Mouse (Mus musculus) limb, embryonic 10.5 days (tissue): Measurements from ENCODE around the gene Dnajb2. TPM values are rescaled to one million over a fixed set of nuclear protein-coding genes. Genes with fewer than 3 reads are reported as not detected.

Experiments
- DNase-seq: peaks from one replicate; pipeline ENCODE4 v3.0.0-alpha.2; 2017; ENCODE audit warnings: low spot score
- H3K27ac ChIP-seq: fragments of 300-500 bp; sonication (generic); 2 replicates; pipeline ENCODE4 v1.5.1; 2016; ENCODE audit warnings: mild to moderate bottlenecking
- H3K27me3 ChIP-seq: fragments of 300-500 bp; sonication (generic); 2 replicates; pipeline ENCODE4 v1.6.1; 2016; ENCODE audit warnings: low read depth, mild to moderate bottlenecking; ENCODE audit not compliant: poor library complexity, severe bottlenecking
- H3K36me3 ChIP-seq: fragments of 300-500 bp; sonication (generic); 2 replicates; pipeline ENCODE4 v1.6.1; 2016; ENCODE audit warnings: mild to moderate bottlenecking, moderate library complexity
- H3K4me1 ChIP-seq: fragments of 300-500 bp; sonication (generic); 2 replicates; pipeline ENCODE4 v1.6.1; 2016
- H3K4me3 ChIP-seq: fragments of 300-500 bp; sonication (generic); 2 replicates; pipeline ENCODE4 v1.5.1; 2016; ENCODE audit warnings: mild to moderate bottlenecking, moderate library complexity
- H3K9me3 ChIP-seq: fragments of 300-500 bp; sonication (generic); replicated peaks from 2 replicates; pipeline ENCODE4 v1.6.1; 2016; ENCODE audit warnings: mild to moderate bottlenecking
- WGBS: fragments of 180-500 bp; shearing (Covaris S2); methylation state at CpG from one replicate; pipeline ENCODE4 v1.1.7; 2016; 5-methylcytosine and 5-hydroxymethylcytosine counted together
- polyA plus RNA-seq: library from polyadenylated mRNA; unstranded; fragments of >200 nt; fragmentation: Nextera tagmentation; extraction: Ambion mirVana; gene quantifications from 2 replicates; pipeline ENCODE4 v1.2.1, GENCODE M21; 2016

The Dnajb2 gene
- polyA plus RNA-seq, 1 experiment from 2014 or later = 29.9 TPM

DNA sequence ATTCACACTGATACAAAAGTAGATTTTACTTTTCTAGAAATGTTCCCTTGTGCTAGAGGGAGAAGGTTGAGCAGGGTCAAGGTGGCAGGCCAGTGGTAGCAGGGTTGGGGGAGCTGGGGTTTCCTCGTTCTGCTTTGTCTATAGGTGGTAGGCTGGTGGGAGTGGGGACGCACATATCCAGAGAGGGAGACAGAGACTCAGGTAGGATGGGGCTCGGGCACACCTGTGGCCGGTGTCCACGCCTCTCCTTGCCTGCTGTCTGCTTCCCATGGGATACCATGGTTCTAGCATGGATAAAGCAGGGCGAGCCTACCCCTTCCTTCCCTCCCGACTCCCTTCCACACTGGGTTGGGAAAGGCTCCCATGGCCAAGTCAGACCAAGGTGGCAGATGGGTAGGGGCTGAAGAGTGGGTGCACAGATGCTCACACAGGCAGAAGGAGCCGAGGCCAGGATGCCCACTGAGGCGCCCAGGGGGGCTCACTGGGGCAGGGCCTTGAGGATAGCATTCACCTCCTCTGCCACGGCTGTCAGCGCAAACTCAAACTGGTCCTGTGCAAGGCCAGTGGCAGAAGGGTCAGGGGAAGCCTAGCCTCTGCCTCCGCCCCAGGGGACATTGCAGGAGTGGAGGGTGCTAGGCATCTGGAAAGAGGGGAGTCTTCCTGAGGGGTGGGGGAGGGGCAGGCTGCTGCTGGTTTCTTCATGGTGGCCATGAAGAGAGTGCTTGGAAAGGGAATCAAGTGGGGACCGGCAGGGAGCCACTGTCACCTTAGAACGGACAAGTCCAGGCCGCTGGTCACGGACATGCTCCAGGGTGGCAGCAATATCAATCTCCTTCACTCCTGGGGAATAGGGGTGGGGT lies 11.1 kb downstream of the Dnajb2 start:
- Histone ChIP-seq H3K36me3 (peaks cover 22% of the 10 kb centered on the region), H3K4me1 (peaks cover 28% of the 10 kb centered on the region), H3K27me3 (peaks cover 5% of the 10 kb centered on the region), H3K9me3 (no peaks in the 10 kb centered on the region), H3K27ac (peak overlapping the region; percentile 17), H3K4me3 (no peak overlapping the region)
- DNase-seq = no peak
- 77% methylated on average over 16 of the region's 16 CpGs for WGBS

DNA sequence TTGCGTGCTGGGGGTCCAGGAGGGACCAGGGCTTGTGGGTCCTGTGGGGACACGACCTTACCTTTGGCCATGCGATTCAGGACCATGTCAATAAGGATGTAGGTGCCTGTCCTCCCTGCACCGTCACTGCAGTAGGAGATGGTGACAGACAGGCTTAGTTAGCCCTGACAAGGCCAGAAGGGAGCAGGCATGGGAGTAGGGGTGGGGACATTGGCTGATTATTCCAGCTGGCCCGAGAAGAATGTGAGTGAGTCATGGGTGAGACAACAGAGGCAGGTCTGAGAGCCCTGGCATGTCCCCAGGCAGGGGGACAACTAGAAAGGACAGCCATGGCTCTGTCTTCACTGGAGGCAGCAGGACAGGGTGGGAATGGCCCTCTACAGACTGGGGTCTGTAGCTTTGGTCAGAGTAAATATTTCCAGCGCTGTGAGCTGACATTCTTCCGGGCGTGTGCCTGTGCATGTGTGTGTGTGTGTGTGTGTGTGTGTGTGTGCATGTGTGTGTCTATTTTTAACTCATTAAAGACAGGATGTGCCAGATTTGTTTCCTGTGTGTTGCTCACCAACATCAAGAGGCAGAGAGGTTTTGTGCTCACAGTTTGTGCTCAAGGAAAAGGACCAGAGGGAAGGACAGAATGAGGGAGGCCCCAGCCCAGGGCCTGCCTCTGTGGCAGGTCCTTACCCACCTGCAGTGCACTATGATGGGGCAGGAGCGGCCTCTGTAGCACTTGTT lies 12.0 kb downstream of the Dnajb2 start:
- DNase-seq = no peak
- Histone ChIP-seq H3K4me1 (peaks cover 28% of the 10 kb centered on the region), H3K4me3 (no peak overlapping the region), H3K27ac (peak overlapping the region; percentile 17), H3K36me3 (peaks cover 17% of the 10 kb centered on the region), H3K9me3 (no peaks in the 10 kb centered on the region), H3K27me3 (peaks cover 15% of the 10 kb centered on the region)
- 61% methylated on average over 9 of the region's 9 CpGs for WGBS

GRCm38 (mm10) chr1:75250498-75250897 lies 14.3 kb downstream of the Dnajb2 start:
- Histone ChIP-seq H3K9me3 (no peaks in the 10 kb centered on the region), H3K27ac (no peak overlapping the region), H3K27me3 (peaks cover 18% of the 10 kb centered on the region), H3K4me1 (peaks cover 31% of the 10 kb centered on the region), H3K36me3 (peaks cover 4% of the 10 kb centered on the region; the same call in 1 of the 2 replicates), H3K4me3 (no peak overlapping the region)
- no peak for DNase-seq
- WGBS = 59% methylated on average over 3 of the region's 3 CpGs

- DNase-seq = peak; percentile 87
- WGBS = 5% methylated on average over 22 of the region's 22 CpGs
- peak overlapping the region; percentile 50 for H3K27ac ChIP-seq
- H3K27me3 ChIP-seq = peaks cover 18% of the 10 kb centered on the region
- peak overlapping the region; percentile 34 for H3K4me3 ChIP-seq
- peaks cover 31% of the 10 kb centered on the region for H3K4me1 ChIP-seq
- H3K36me3 ChIP-seq = no peaks in the 10 kb centered on the region
- H3K9me3 ChIP-seq = no peaks in the 10 kb centered on the region
These were observed 15.1 kb downstream of the Dnajb2 start for GRCm38 (mm10) chr1:75251112-75251970.

- Histone ChIP-seq H3K36me3 (no peaks in the 10 kb centered on the region), H3K27ac (no peak overlapping the region), H3K4me1 (peaks cover 28% of the 10 kb centered on the region), H3K9me3 (no peaks in the 10 kb centered on the region), H3K27me3 (peaks cover 18% of the 10 kb centered on the region), H3K4me3 (no peak overlapping the region)
- no peak for DNase-seq
- 68% methylated on average over 13 of the region's 13 CpGs for WGBS
These were observed 16.1 kb downstream of the Dnajb2 start for GRCm38 (mm10) chr1:75252308-75252707.

DNA sequence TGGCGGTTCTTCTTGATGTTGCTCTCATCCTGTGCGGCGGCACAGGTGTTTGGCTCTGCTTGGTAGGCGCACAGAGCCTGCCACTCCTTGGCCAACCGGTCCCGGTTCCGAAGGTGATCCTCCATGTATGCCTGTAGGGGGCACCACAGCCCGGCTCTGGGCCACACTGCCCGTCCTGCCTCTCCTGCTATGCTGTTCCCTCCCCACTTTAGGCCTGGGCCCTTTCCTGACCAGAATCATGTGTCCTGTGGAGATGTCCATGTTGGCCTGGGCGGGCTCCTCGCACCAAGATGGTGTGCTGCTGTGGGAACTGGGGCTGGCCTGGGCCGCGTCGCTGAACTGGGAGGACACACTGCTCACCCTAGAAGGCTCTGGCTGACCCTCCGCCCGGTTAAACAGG lies 16.8 kb downstream of the Dnajb2 start:
- no peak overlapping the region for H3K27ac ChIP-seq
- no peaks in the 10 kb centered on the region for H3K9me3 ChIP-seq
- 75% methylated on average over 16 of the region's 16 CpGs for WGBS
- H3K4me1 ChIP-seq = peaks cover 21% of the 10 kb centered on the region
- no peak for DNase-seq
- H3K27me3 ChIP-seq = peaks cover 18% of the 10 kb centered on the region
- no peak overlapping the region for H3K4me3 ChIP-seq
- no peaks in the 10 kb centered on the region for H3K36me3 ChIP-seq

DNA sequence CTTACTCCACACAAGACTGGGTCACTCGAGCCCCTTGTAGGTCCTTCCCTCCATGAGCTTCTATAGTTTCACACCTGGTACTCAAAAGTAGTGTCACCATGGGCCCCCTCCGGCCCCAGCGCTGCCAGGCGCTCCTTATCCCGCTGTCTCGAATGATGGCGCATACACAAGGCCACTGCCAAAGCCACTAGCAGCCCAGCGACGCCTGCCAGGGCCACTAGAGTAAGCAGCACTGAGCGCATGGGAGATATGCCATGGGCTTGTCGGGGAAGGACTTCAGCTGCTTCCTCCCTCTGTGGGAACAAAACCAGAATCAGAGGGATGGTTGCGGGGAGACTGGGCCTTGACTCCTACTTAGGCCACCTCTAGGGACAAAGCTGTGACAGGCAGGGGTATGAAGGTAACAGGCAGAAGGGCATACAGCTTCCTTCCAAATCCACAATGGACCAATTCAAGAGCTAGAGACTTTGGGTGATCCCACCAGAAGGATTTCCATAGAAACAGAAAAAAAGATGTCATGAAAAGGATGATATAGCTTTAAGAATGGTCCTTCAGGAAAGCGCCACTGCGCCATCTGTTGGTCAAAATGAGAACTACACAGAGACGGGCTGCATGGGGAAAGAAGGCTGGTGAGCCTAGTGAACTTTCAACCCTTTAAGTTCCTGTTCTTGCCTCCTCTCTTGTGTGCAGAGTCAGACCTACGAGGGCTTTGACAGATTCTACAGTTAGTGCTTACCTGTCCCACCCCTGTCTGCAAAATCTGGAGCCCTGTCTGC lies 17.8 kb downstream of the Dnajb2 start:
- 64% methylated on average over 16 of the region's 16 CpGs for WGBS
- DNase-seq = peak; percentile 87
- Histone ChIP-seq H3K27ac (no peak overlapping the region), H3K9me3 (no peaks in the 10 kb centered on the region), H3K36me3 (no peaks in the 10 kb centered on the region), H3K4me3 (no peak overlapping the region), H3K4me1 (peaks cover 15% of the 10 kb centered on the region), H3K27me3 (peaks cover 18% of the 10 kb centered on the region)

DNA sequence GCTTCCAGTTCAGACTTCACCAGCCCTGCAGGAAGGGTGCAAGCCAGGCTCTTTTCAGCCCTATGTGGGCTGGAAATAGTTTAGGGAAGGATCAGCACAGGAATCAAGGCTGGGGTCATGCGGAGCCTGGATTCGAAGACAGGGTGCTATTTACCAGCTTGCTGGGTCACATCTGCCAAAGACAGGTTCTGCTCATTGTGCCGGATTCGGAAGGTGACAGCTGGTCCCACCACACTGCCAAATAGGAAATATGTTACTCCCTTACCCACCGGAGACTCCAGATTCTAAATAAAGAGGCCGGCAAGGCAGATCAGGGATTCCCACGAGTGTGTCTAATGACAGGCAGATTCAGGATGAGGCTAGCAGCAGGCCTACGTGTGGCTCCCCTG lies 18.4 kb downstream of the Dnajb2 start:
- Histone ChIP-seq H3K27ac (no peak overlapping the region), H3K9me3 (no peaks in the 10 kb centered on the region), H3K27me3 (peaks cover 18% of the 10 kb centered on the region), H3K4me3 (no peak overlapping the region), H3K36me3 (no peaks in the 10 kb centered on the region), H3K4me1 (peaks cover 15% of the 10 kb centered on the region)
- WGBS = 79% methylated on average over 8 of the region's 8 CpGs
- no peak for DNase-seq

- H3K9me3 ChIP-seq = no peaks in the 10 kb centered on the region
- peaks cover 18% of the 10 kb centered on the region for H3K27me3 ChIP-seq
- WGBS = 80% methylated on average over 10 of the region's 10 CpGs
- no peak overlapping the region for H3K4me3 ChIP-seq
- H3K36me3 ChIP-seq = no peaks in the 10 kb centered on the region
- no peak overlapping the region for H3K27ac ChIP-seq
- no peak for DNase-seq
- peaks cover 13% of the 10 kb centered on the region for H3K4me1 ChIP-seq
These were observed 19.4 kb downstream of the Dnajb2 start for GRCm38 (mm10) chr1:75255516-75256046.

- no peak for DNase-seq
- no peaks in the 10 kb centered on the region for H3K36me3 ChIP-seq
- no peak overlapping the region for H3K27ac ChIP-seq
- peaks cover 49% of the 10 kb centered on the region for H3K27me3 ChIP-seq
- H3K4me3 ChIP-seq = no peak overlapping the region
- peaks cover 11% of the 10 kb centered on the region for H3K4me1 ChIP-seq
- no peaks in the 10 kb centered on the region for H3K9me3 ChIP-seq
These were observed 25.1 kb downstream of the Dnajb2 start for GRCm38 (mm10) chr1:75261278-75261677.

- H3K4me3 ChIP-seq = peak overlapping the region; percentile 33
- no peaks in the 10 kb centered on the region for H3K36me3 ChIP-seq
- H3K4me1 ChIP-seq = peaks cover 11% of the 10 kb centered on the region
- no peak overlapping the region for H3K27ac ChIP-seq
- H3K9me3 ChIP-seq = no peaks in the 10 kb centered on the region
- H3K27me3 ChIP-seq = peaks cover 53% of the 10 kb centered on the region
- DNase-seq = peak; percentile 89
- WGBS = 2% methylated on average over 40 of the region's 40 CpGs
These were observed 27.1 kb downstream of the Dnajb2 start for GRCm38 (mm10) chr1:75262969-75263951.
